17 mouse cellular contexts compared by ENCODE assay signal in genomic region chr3:87761408-87762375, GRCm38 (mm10). TPM values are rescaled to one million over a fixed set of nuclear protein-coding genes. Genes with fewer than 3 reads are reported as not detected.
DNase-seq lines count a peak whose midpoint lies in the region; ATAC-seq and TF ChIP-seq lines count a peak whose summit lies in the region.
"Had no signal": no experiment of that assay in that cellular context is flagged by ENCODE, and none has a peak within 500 bp of the region (broad histone marks: within the 10 kb centered on the region; RNA-seq: fewer than 3 reads in every experiment).

No protein-coding gene starts in this region.

- no peaks in the 10 kb centered on the region for H3K36me3 ChIP-seq in midbrain, embryonic 10.5 days
- no peaks in the 10 kb centered on the region for H3K36me3 ChIP-seq in midbrain, postnatal 0 days (ENCODE audit: insufficient read depth, low read length)
- H3K36me3 ChIP-seq in stomach, postnatal 0 days (ENCODE audit: control insufficient read depth, insufficient read depth, low read length), result no peaks in the 10 kb centered on the region; the same call in 1 of the 2 replicates
- H3K36me3 ChIP-seq: neural tube, embryonic 12.5 days had no signal

- peaks cover 46% of the 10 kb centered on the region for H3K4me1 ChIP-seq in midbrain, embryonic 10.5 days
- no peaks in the 10 kb centered on the region for H3K4me1 ChIP-seq in midbrain, postnatal 0 days (ENCODE audit: insufficient read depth, low read length)
- peaks cover 9% of the 10 kb centered on the region; the same call in 1 of the 2 replicates for H3K4me1 ChIP-seq in stomach, postnatal 0 days (replicated peaks; ENCODE audit: control insufficient read depth, insufficient read depth)

- DNase-seq in embryo, embryonic 10.5 days (ENCODE audit: low spot score), result peak; percentile 58
- DNase-seq in embryo, embryonic 10 days (ENCODE audit: low spot score), result no peak
- DNase-seq in midbrain, embryonic 10.5 days (ENCODE audit: low spot score), result no peak
- DNase-seq in midbrain, postnatal 0 days (ENCODE audit: low spot score), result no peak
- DNase-seq in kidney, postnatal 14 days, result peak; percentile 70
- peak; percentile 66 for DNase-seq in stomach, postnatal 0 days (ENCODE audit: low spot score)
- DNase-seq in thymus, postnatal 10 days (ENCODE audit: low spot score in 2 of 2), result no peak
- DNase-seq in adrenal gland, postnatal 10 days, result no peak
- DNase-seq: forebrain, postnatal 0 days; heart, postnatal 14 days; lung, adult 18-20 months; retina, postnatal 1 day; spleen, adult 18-20 months; thymus, postnatal 14 days had no signal

- TF ChIP-seq EP300 in stomach, postnatal 0 days (optimal IDR thresholded peaks at IDR 0.05), result no peak

- no peak overlapping the region for H3K4me3 ChIP-seq in midbrain, embryonic 10.5 days
- no peak overlapping the region for H3K4me3 ChIP-seq in midbrain, postnatal 0 days (ENCODE audit: low read depth, low read length)
- no peak overlapping the region for H3K4me3 ChIP-seq in stomach, postnatal 0 days (ENCODE audit: low read depth, low read length)
- H3K4me3 ChIP-seq: neural tube, embryonic 12.5 days had no signal

- TF ChIP-seq CTCF in midbrain, postnatal 0 days (IDR thresholded peaks at IDR 0.05), result no peak
- no peak for TF ChIP-seq CTCF in stomach, postnatal 0 days (IDR thresholded peaks at IDR 0.05; ENCODE audit: low read depth)

- 69% methylated on average over 20 of the region's 20 CpGs for WGBS in midbrain, embryonic 10.5 days
- 78% methylated on average over 20 of the region's 20 CpGs for WGBS in midbrain, postnatal 0 days
- WGBS in stomach, postnatal 0 days, result 65% methylated on average over 20 of the region's 20 CpGs

- H3K9me3 ChIP-seq in midbrain, embryonic 10.5 days (replicated peaks), result no peaks in the 10 kb centered on the region
- no peaks in the 10 kb centered on the region for H3K9me3 ChIP-seq in midbrain, postnatal 0 days (ENCODE audit: low read length)
- no peaks in the 10 kb centered on the region for H3K9me3 ChIP-seq in stomach, postnatal 0 days (ENCODE audit: control insufficient read depth, low read length)
- H3K9me3 ChIP-seq: neural tube, embryonic 12.5 days had no signal

- no peak overlapping the region for H3K4me2 ChIP-seq in midbrain, postnatal 0 days (ENCODE audit: low read depth, low read length, poor library complexity, severe bottlenecking)
- no peak overlapping the region for H3K4me2 ChIP-seq in stomach, postnatal 0 days (replicated peaks; ENCODE audit: low read depth)
- H3K4me2 ChIP-seq: midbrain, embryonic 11.5 days; neural tube, embryonic 12.5 days had no signal

- peaks cover 70% of the 10 kb centered on the region for H3K27me3 ChIP-seq in midbrain, embryonic 10.5 days (ENCODE audit: low read depth, poor library complexity, severe bottlenecking)
- no peaks in the 10 kb centered on the region for H3K27me3 ChIP-seq in midbrain, postnatal 0 days (ENCODE audit: insufficient read depth, low read length)
- no peaks in the 10 kb centered on the region for H3K27me3 ChIP-seq in stomach, postnatal 0 days (ENCODE audit: control insufficient read depth, insufficient read depth, low read length)

- no peak for ATAC-seq in midbrain, postnatal 0 days (ENCODE audit: low FRiP score)
- ATAC-seq in stomach, postnatal 0 days (ENCODE audit: low FRiP score, low TSS enrichment), result peak; percentile 36; the same call in 1 of the 2 replicates
- ATAC-seq: forebrain, postnatal 0 days had no signal

- H3K27ac ChIP-seq in midbrain, embryonic 10.5 days (replicated peaks), result peak overlapping the region; percentile 46; the same call in 1 of the 2 replicates
- no peak overlapping the region for H3K27ac ChIP-seq in midbrain, postnatal 0 days (ENCODE audit: low read depth, low read length)
- 0 out of 2 replicates have a peak overlapping the region, but pooled peaks have one; percentile 24 for H3K27ac ChIP-seq in stomach, postnatal 0 days (replicated peaks)
- H3K27ac ChIP-seq: kidney, postnatal 0 days; neural tube, embryonic 12.5 days had no signal

- H3K9ac ChIP-seq in midbrain, postnatal 0 days (replicated peaks; ENCODE audit: low read length, poor library complexity, severe bottlenecking), result no peak overlapping the region
- H3K9ac ChIP-seq in stomach, postnatal 0 days (ENCODE audit: low read length), result no peak overlapping the region
- H3K9ac ChIP-seq: forebrain, postnatal 0 days; neural tube, embryonic 12.5 days had no signal

RNA-seq across cellular contexts. Expression of gene Lrrc71, which starts 13.3 kb away (rescaled TPM):
- polyA plus RNA-seq in midbrain, embryonic 10.5 days (2016; fragmentation: Nextera tagmentation; extraction: Ambion mirVana), result 0.39 and 0.51 TPM in 2 replicates
- 0.66 and 1.2 TPM in 2 replicates for total RNA-seq in midbrain, postnatal 0 days (2014; rRNA removed)
- 0.96 and 1.3 TPM in 2 replicates for polyA plus RNA-seq in midbrain, postnatal 0 days (2015; fragmentation: Nextera tagmentation; extraction: Ambion mirVana)
- polyA plus RNA-seq in stomach, postnatal 0 days (2015; fragmentation: Nextera tagmentation; extraction: Ambion mirVana), result 0.29 and 0.38 TPM in 2 replicates
- under 1 TPM; 0.24 to 0.58 TPM for total RNA-seq in adrenal gland, postnatal 10 days (2021)

RNA-seq across cellular contexts. Expression of gene Ntrk1, which starts 33.3 kb away (rescaled TPM):
- polyA plus RNA-seq in midbrain, embryonic 10.5 days (2016; fragmentation: Nextera tagmentation; extraction: Ambion mirVana), result 4.9 and 5.1 TPM in 2 replicates
- 1.1 and 2.4 TPM in 2 replicates for total RNA-seq in midbrain, postnatal 0 days (2014; rRNA removed)
- 1.7 and 1.8 TPM in 2 replicates for polyA plus RNA-seq in midbrain, postnatal 0 days (2015; fragmentation: Nextera tagmentation; extraction: Ambion mirVana)
- 0.39 and 0.41 TPM in 2 replicates for polyA plus RNA-seq in stomach, postnatal 0 days (2015; fragmentation: Nextera tagmentation; extraction: Ambion mirVana)
- 10 to 100 TPM; 11.6 to 23.6 TPM for total RNA-seq in adrenal gland, postnatal 10 days (2021)

RNA-seq across cellular contexts. Expression of gene Insrr, which starts 35.1 kb away (rescaled TPM):
- 0.78 and 0.89 TPM in 2 replicates for polyA plus RNA-seq in midbrain, embryonic 10.5 days (2016; fragmentation: Nextera tagmentation; extraction: Ambion mirVana)
- total RNA-seq in midbrain, postnatal 0 days (2014; rRNA removed), result 0.16 and 0.42 TPM in 2 replicates
- 0.25 and 0.27 TPM in 2 replicates for polyA plus RNA-seq in midbrain, postnatal 0 days (2015; fragmentation: Nextera tagmentation; extraction: Ambion mirVana)
- polyA plus RNA-seq in stomach, postnatal 0 days (2015; fragmentation: Nextera tagmentation; extraction: Ambion mirVana), result 0.18 and 0.19 TPM in 2 replicates
- 1 to 10 TPM in 1 of 2 experiments, under 1 TPM in 1; 0.99 to 2.7 TPM for total RNA-seq in adrenal gland, postnatal 10 days (2021)

Comparison
In these comparisons a context has a peak if more than half of its experiments do, and no peak if none do; other contexts are left out.
1. DNase-seq: peak in embryo, embryonic 10.5 days (single experiment), kidney, postnatal 14 days (single experiment) and stomach, postnatal 0 days (single experiment); none in embryo, embryonic 10 days (single experiment), midbrain, embryonic 10.5 days (single experiment), midbrain, postnatal 0 days (single experiment), thymus, postnatal 10 days (0 of 2) and adrenal gland, postnatal 10 days (single experiment).